Mouse (Mus musculus): ENCODE data around the gene Ankrd6. TPM values are rescaled to one million over a fixed set of nuclear protein-coding genes. Genes with fewer than 3 reads are reported as not detected.

The Ankrd6 gene
- polyA plus RNA-seq, 1 experiment from 2014 or later: 35.9 TPM

DNA sequence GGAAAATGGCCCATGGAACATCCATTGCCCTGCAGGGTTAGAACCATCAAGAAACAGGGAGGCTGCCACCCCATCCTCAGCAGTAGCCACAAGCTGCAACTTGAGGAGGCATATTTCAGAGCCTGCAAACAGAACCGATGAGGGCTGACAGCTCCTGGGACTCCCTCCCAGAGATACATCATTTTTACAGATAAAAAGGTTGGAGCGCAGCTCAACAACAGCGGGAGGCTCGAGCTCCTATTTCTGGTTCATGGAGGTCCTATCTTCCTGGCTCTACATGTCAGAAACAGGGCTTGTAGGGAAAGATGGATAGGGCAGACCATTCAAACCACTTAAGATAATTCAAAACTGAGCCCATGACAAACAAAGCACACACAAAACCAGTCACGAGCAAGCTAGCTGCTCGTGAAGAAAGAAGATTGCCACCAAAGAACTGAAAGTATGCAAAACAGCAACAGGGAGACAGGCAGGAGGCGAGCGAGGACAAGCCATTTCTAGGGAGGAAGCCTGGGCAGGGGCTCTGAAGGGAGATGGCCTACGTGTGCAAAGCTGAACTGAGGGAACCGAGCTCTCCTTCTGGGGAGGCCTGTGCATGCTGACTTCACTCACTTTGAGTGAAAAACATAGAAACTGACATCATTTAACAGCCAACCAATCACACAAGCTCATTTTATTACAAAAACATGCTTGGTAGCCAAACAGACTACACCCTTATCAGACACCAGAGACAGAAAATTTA, 60.5 kb downstream of the Ankrd6 start:
- H3K4me3 ChIP-seq: no peak overlapping the region
- H3K27me3 ChIP-seq: no peaks in the 10 kb centered on the region
- no peak overlapping the region for H3K9ac ChIP-seq (replicated peaks)
- peak overlapping the region; percentile 85 for H3K27ac ChIP-seq (replicated peaks)
- 45% methylated on average over 10 of the region's 10 CpGs for WGBS
- no peak for ATAC-seq (replicated peaks)
- peaks cover 6% of the 10 kb centered on the region; the same call in 1 of the 2 replicates for H3K36me3 ChIP-seq
- H3K9me3 ChIP-seq: peaks cover 13% of the 10 kb centered on the region; the same call in 1 of the 2 replicates
- peaks cover 30% of the 10 kb centered on the region for H3K4me1 ChIP-seq
- no peak overlapping the region for H3K4me2 ChIP-seq (replicated peaks)

DNA sequence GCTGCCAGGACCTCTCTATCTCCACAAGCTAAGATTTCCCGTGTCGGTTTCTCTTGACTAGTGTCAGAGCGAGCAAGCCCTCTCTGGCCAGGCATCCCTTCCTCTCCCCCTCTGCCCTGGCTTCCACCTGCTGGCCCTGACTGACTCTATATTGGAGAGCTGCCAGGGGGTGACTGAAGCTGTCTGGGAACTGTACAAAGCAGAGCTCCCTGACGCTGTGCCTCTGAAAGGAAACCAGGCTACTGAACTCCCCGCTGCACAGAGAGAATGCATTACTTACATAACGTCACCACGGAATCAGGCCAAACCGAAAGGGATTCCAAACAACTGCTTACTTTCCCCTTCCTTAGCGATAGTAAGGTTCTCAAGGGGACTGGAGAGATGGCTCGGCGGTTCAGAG, 61.4 kb downstream of the Ankrd6 start:
- 14% methylated on average over 11 of the region's 11 CpGs for WGBS
- Histone ChIP-seq H3K27me3 (no peaks in the 10 kb centered on the region), H3K4me3 (no peak overlapping the region), H3K4me2 (replicated peaks) (no peak overlapping the region), H3K27ac (replicated peaks) (peak overlapping the region; percentile 85), H3K9ac (replicated peaks) (no peak overlapping the region), H3K36me3 (no peaks in the 10 kb centered on the region), H3K9me3 (0 out of 2 replicates have a peak, but pooled peaks cover 6% of the 10 kb centered on the region), H3K4me1 (peaks cover 30% of the 10 kb centered on the region)
- peak; percentile 85 for ATAC-seq (replicated peaks)

DNA sequence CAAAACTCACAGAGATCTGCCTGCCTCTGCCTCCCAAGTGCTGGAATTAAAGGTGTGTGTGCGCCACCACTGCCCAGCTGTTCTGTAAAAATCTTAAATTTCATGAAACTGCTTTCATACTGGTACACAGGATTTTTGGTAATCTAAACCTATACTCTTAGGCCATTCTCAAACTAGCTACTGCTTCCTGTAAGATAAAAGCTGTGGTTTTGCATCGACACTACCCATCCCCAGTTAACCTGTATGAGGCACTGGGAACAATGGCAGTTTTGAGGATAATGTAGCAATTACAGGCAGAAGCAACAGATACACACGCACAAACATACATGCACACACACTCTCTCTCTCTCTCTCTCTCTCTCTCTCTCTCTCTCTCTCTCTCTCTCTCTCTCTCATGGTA, 64.2 kb downstream of the Ankrd6 start:
- Histone ChIP-seq H3K36me3 (no peaks in the 10 kb centered on the region), H3K4me1 (peaks cover 27% of the 10 kb centered on the region), H3K4me2 (replicated peaks) (no peak overlapping the region), H3K27ac (replicated peaks) (no peak overlapping the region), H3K27me3 (no peaks in the 10 kb centered on the region), H3K9ac (replicated peaks) (no peak overlapping the region), H3K4me3 (no peak overlapping the region), H3K9me3 (no peaks in the 10 kb centered on the region)
- WGBS: 96% methylated on average over 3 of the region's 3 CpGs
- no peak for ATAC-seq (replicated peaks)

- Histone ChIP-seq H3K4me3 (no peak overlapping the region), H3K4me1 (peaks cover 9% of the 10 kb centered on the region), H3K9ac (replicated peaks) (no peak overlapping the region), H3K27me3 (no peaks in the 10 kb centered on the region), H3K36me3 (no peaks in the 10 kb centered on the region), H3K4me2 (replicated peaks) (no peak overlapping the region), H3K27ac (replicated peaks) (no peak overlapping the region), H3K9me3 (no peaks in the 10 kb centered on the region)
- WGBS: 38% methylated on average over 9 of the region's 9 CpGs
- no peak for ATAC-seq (replicated peaks)
Observed at GRCm38 (mm10) chr4:32884599-32884998, 66.0 kb downstream of the Ankrd6 start.

DNA sequence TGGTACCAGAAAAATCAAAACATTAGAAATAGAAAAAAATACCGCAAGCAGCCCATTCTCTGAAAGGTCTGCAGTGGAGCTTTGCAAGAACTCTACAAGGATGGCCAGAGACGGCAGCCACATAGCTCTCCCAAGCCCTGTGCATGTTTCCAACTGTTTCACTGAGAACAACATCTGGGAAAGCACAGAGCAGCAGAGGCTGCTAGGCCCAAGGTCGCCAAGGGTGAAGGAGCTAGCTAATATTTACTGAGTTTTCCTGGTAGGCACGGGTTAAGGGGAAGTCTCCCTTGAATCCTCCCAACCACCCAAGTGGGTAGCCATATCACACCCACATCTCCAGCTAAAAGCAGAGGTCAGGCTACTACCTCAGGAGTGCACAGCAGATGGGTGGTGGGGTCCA, 69.6 kb downstream of the Ankrd6 start:
- no peak for ATAC-seq (replicated peaks)
- H3K4me2 ChIP-seq (replicated peaks): no peak overlapping the region
- H3K36me3 ChIP-seq: no peaks in the 10 kb centered on the region
- WGBS: 88% methylated on average over 4 of the region's 4 CpGs
- H3K4me1 ChIP-seq: no peaks in the 10 kb centered on the region
- H3K9me3 ChIP-seq: no peaks in the 10 kb centered on the region
- H3K27me3 ChIP-seq: no peaks in the 10 kb centered on the region
- H3K4me3 ChIP-seq: no peak overlapping the region
- H3K9ac ChIP-seq (replicated peaks): no peak overlapping the region
- H3K27ac ChIP-seq (replicated peaks): no peak overlapping the region

DNA sequence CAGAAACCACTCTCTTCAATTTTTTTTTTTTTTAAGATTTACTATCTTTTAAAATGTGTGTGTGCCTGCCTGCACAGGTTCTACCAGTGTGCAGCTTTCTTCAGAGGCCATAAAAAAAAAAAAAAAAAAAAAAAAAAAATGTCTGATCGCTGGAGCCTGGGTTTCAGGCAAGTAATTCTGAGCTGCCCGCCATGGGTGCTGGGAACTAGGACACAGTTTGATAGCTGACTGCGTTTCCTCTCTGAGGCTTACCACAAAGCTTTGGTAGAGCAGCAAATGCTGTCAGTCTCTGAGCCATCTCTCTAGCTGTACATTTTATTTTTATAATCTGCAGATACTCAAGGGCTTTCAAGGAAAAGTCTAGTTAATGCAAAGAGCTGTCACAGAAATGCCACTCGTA, 76.0 kb downstream of the Ankrd6 start:
- Histone ChIP-seq H3K27me3 (no peaks in the 10 kb centered on the region), H3K9me3 (no peaks in the 10 kb centered on the region), H3K27ac (replicated peaks) (no peak overlapping the region), H3K4me3 (no peak overlapping the region), H3K9ac (replicated peaks) (no peak overlapping the region), H3K4me2 (replicated peaks) (no peak overlapping the region), H3K4me1 (no peaks in the 10 kb centered on the region), H3K36me3 (no peaks in the 10 kb centered on the region)
- ATAC-seq (replicated peaks): no peak
- WGBS: 92% methylated on average over 4 of the region's 4 CpGs

GRCm38 (mm10) chr4:32872189-32872749, 78.4 kb downstream of the Ankrd6 start:
- no peak for ATAC-seq (replicated peaks)
- 80% methylated on average over 8 of the region's 8 CpGs for WGBS
- Histone ChIP-seq H3K9me3 (no peaks in the 10 kb centered on the region), H3K4me3 (no peak overlapping the region), H3K4me1 (no peaks in the 10 kb centered on the region), H3K36me3 (no peaks in the 10 kb centered on the region), H3K4me2 (replicated peaks) (no peak overlapping the region), H3K27me3 (no peaks in the 10 kb centered on the region), H3K27ac (replicated peaks) (no peak overlapping the region), H3K9ac (replicated peaks) (no peak overlapping the region)

DNA sequence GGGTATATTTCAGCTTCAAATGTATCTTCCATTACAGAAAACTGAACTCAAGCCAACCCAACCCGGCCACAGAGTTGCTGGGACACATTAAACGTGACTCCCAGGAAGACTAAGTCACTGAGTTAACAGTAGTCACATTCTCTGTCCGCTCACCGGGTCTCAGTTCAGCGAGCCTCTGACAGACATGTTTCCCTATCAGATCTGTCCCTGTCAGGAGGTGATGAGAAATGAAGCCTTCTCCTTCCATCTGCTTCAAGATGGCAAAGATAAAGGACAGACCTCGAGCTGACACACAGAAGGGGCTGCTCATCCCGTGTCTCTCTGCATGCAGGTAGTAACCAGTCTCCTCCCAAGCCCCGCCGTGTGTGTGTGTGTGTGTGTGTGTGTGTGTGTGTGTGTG, 81.3 kb downstream of the Ankrd6 start:
- H3K27ac ChIP-seq (replicated peaks): no peak overlapping the region
- H3K9ac ChIP-seq (replicated peaks): no peak overlapping the region
- no peaks in the 10 kb centered on the region for H3K9me3 ChIP-seq
- H3K27me3 ChIP-seq: no peaks in the 10 kb centered on the region
- no peak for ATAC-seq (replicated peaks)
- H3K36me3 ChIP-seq: no peaks in the 10 kb centered on the region
- H3K4me1 ChIP-seq: peaks cover 6% of the 10 kb centered on the region
- 87% methylated on average over 9 of the region's 9 CpGs for WGBS
- no peak overlapping the region for H3K4me3 ChIP-seq
- H3K4me2 ChIP-seq (replicated peaks): no peak overlapping the region

GRCm38 (mm10) chr4:32868858-32869257, 81.8 kb downstream of the Ankrd6 start:
- 88% methylated on average over 8 of the region's 8 CpGs for WGBS
- Histone ChIP-seq H3K4me1 (peaks cover 11% of the 10 kb centered on the region), H3K9me3 (no peaks in the 10 kb centered on the region), H3K27ac (replicated peaks) (no peak overlapping the region), H3K9ac (replicated peaks) (no peak overlapping the region), H3K4me3 (no peak overlapping the region), H3K27me3 (no peaks in the 10 kb centered on the region), H3K4me2 (replicated peaks) (no peak overlapping the region), H3K36me3 (no peaks in the 10 kb centered on the region)
- no peak for ATAC-seq (replicated peaks)

- Histone ChIP-seq H3K4me2 (replicated peaks) (no peak overlapping the region), H3K36me3 (no peaks in the 10 kb centered on the region), H3K4me1 (peaks cover 15% of the 10 kb centered on the region), H3K4me3 (no peak overlapping the region), H3K9ac (replicated peaks) (no peak overlapping the region), H3K27ac (replicated peaks) (no peak overlapping the region), H3K27me3 (no peaks in the 10 kb centered on the region), H3K9me3 (no peaks in the 10 kb centered on the region)
- 87% methylated on average over 4 of the region's 4 CpGs for WGBS
- no peak for ATAC-seq (replicated peaks)
Observed at GRCm38 (mm10) chr4:32868437-32868836, 82.2 kb downstream of the Ankrd6 start.

- WGBS: 92% methylated on average over 6 of the region's 6 CpGs
- ATAC-seq (replicated peaks): no peak
Observed at GRCm38 (mm10) chr4:32867460-32867859, 83.2 kb downstream of the Ankrd6 start.

DNA sequence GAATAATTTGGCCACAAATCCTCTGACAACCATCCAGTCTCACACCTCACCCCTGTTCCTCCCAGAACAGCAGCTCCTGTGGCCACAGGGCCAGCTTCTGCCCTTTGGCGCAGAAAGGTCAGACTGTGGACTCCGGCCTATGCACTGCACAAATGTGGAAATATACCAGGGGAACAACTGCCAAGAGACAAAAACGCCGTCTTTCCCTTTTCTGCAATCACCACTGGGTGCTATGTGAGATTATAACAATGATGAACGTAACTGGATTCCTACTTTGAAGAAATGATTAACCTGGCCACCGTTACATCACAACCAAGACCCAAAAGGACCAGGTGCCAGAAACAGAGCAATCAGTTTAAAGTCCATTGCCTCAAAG, 85.8 kb downstream of the Ankrd6 start:
- Histone ChIP-seq H3K27me3 (no peaks in the 10 kb centered on the region), H3K9ac (replicated peaks) (peak overlapping the region; percentile 32; the same call in 1 of the 2 replicates), H3K9me3 (no peaks in the 10 kb centered on the region), H3K4me3 (peak overlapping the region; percentile 38; the same call in 1 of the 2 replicates), H3K4me2 (replicated peaks) (peak overlapping the region; percentile 51), H3K4me1 (peaks cover 47% of the 10 kb centered on the region), H3K27ac (replicated peaks) (peak overlapping the region; percentile 54; the same call in 1 of the 2 replicates), H3K36me3 (no peaks in the 10 kb centered on the region)
- 88% methylated on average over 6 of the region's 6 CpGs for WGBS
- no peak for ATAC-seq (replicated peaks)

More at GRCm38 (mm10) chr4:32867460-32867859, 83.2 kb downstream of the Ankrd6 start:
- no peaks in the 10 kb centered on the region for H3K9me3 ChIP-seq
- no peak overlapping the region for H3K4me3 ChIP-seq
- no peaks in the 10 kb centered on the region for H3K36me3 ChIP-seq
- H3K9ac ChIP-seq (replicated peaks): no peak overlapping the region
- H3K27me3 ChIP-seq: no peaks in the 10 kb centered on the region
- peaks cover 25% of the 10 kb centered on the region for H3K4me1 ChIP-seq
- no peak overlapping the region for H3K27ac ChIP-seq (replicated peaks)
- H3K4me2 ChIP-seq (replicated peaks): no peak overlapping the region

Measured in forebrain, embryonic 15.5 days (tissue).